Mouse (Mus musculus) heart, embryonic 16.5 days (tissue): Measurements from ENCODE around the gene Vmn2r47. TPM values are rescaled to one million over a fixed set of nuclear protein-coding genes. Genes with fewer than 3 reads are reported as not detected.
"Not testable (repeated sequence)": the region's sequence is repeated elsewhere in the genome, so short reads cannot be mapped to it uniquely, and the experiment has no call there.

Experiments used
- ATAC-seq: fragments of 200-750 bp; cut with Nextera tagmentation; replicated peaks from 2 replicates; pipeline ENCODE4 v1.8.0; 2017; ENCODE audit warnings: moderate number of reproducible peaks; ENCODE audit not compliant: insufficient read depth, low FRiP score; ENCODE audit errors: extremely low read depth
- H3K27ac ChIP-seq: fragments of 300-500 bp; sonication (generic); 2 replicates; pipeline ENCODE4 v1.5.1; 2014; ENCODE audit warnings: mild to moderate bottlenecking, low read length, control low read depth, moderate library complexity
- H3K27me3 ChIP-seq: fragments of 300-500 bp; sonication (generic); 2 replicates; pipeline ENCODE4 v1.6.1; 2014; ENCODE audit warnings: low read length, mixed read lengths; ENCODE audit not compliant: control insufficient read depth, insufficient read depth
- H3K36me3 ChIP-seq: fragments of 300-500 bp; sonication (generic); 2 replicates; pipeline ENCODE4 v1.6.1; 2014; ENCODE audit not compliant: control insufficient read depth, insufficient read depth
- H3K4me1 ChIP-seq: fragments of 300-500 bp; sonication (generic); 2 replicates; pipeline ENCODE4 v1.6.1; 2014; ENCODE audit warnings: low read length, mixed read lengths; ENCODE audit not compliant: control insufficient read depth, insufficient read depth
- H3K4me2 ChIP-seq: fragments of 300-500 bp; sonication (generic); 2 replicates; pipeline ENCODE4 v1.6.1; 2014; ENCODE audit warnings: low read depth, mild to moderate bottlenecking, control low read depth, low read length
- H3K4me3 ChIP-seq: fragments of 300-500 bp; sonication (generic); 2 replicates; pipeline ENCODE4 v1.5.1; 2014; ENCODE audit warnings: mild to moderate bottlenecking, control low read depth, low read length
- H3K9ac ChIP-seq: fragments of 300-500 bp; sonication (generic); 2 replicates; pipeline ENCODE4 v1.6.1; 2014; ENCODE audit warnings: low read length, control low read depth
- H3K9me3 ChIP-seq: fragments of 300-500 bp; sonication (generic); replicated peaks from 2 replicates; pipeline ENCODE4 v1.6.1; 2016; ENCODE audit warnings: low read length; ENCODE audit not compliant: control insufficient read depth
- WGBS: fragments of 180-500 bp; shearing (Covaris S2); extraction: QIAGEN DNeasy Blood & Tissue Kit; methylation state at CpG from one replicate; pipeline ENCODE4 v1.1.7; 2014; 5-methylcytosine and 5-hydroxymethylcytosine counted together
- polyA plus RNA-seq: library from polyadenylated mRNA; unstranded; fragments of >200 nt; fragmentation: Nextera tagmentation; extraction: Ambion mirVana; gene quantifications from 2 replicates; pipeline ENCODE4 v1.2.1, GENCODE M21; 2015

The Vmn2r47 gene
- not detected in 2 replicates for polyA plus RNA-seq

GRCm38 (mm10) chr7:9841225-9841624 lies at the start of gene Vmn2r47:
Gene Vmn2r47 (minus strand): TSS chr7:9841325.
- not testable (repeated sequence) for H3K4me1 ChIP-seq, H3K4me2 ChIP-seq, H3K9ac ChIP-seq, H3K9me3 ChIP-seq, H3K27me3 ChIP-seq, ATAC-seq, H3K36me3 ChIP-seq, H3K4me3 ChIP-seq, H3K27ac ChIP-seq
- WGBS = no CpG with 5 or more reads among the region's 1 CpGs

GRCm38 (mm10) chr7:9770471-9770870 lies 70.7 kb downstream of the Vmn2r47 start, which contains the start of gene Vmn2r46:
Gene Vmn2r46 (minus strand): TSS chr7:9770571.
- WGBS = no CpG with 5 or more reads among the region's 1 CpGs
- not testable (repeated sequence) for H3K27me3 ChIP-seq, H3K9me3 ChIP-seq, H3K9ac ChIP-seq, H3K4me3 ChIP-seq, H3K4me1 ChIP-seq, ATAC-seq, H3K36me3 ChIP-seq, H3K4me2 ChIP-seq, H3K27ac ChIP-seq

Other genes starting within 250 kb of the Vmn2r47 start
- gene Vmn2r46, start 70.8 kb downstream of the Vmn2r47 start, polyA plus RNA-seq = not detected in 2 replicates
- gene Vmn2r48, start 112.3 kb upstream of the Vmn2r47 start, polyA plus RNA-seq = not detected in 2 replicates
- not detected in 2 replicates for gene Vmn2r49, start 150.9 kb upstream of the Vmn2r47 start, polyA plus RNA-seq
- gene Vmn2r50, start 212.0 kb upstream of the Vmn2r47 start, polyA plus RNA-seq = not detected in 2 replicates